Mouse (Mus musculus): ENCODE measurements around the gene Ccdc186. TPM values are rescaled to one million over a fixed set of nuclear protein-coding genes. Genes with fewer than 3 reads are reported as not detected.
A peak's percentile ranks its signal among the peaks of the same experiment; 100 is the strongest.

The Ccdc186 gene
- polyA plus RNA-seq, 1 experiment from 2014 or later = 5.7 TPM

- Histone ChIP-seq H3K4me1 (replicated peaks) (peaks cover 30% of the 10 kb centered on the region), H3K4me2 (peak overlapping the region; percentile 76), H3K27ac (no peak overlapping the region), H3K9ac (peak overlapping the region; percentile 28; the same call in 1 of the 2 replicates), H3K9me3 (replicated peaks) (0 out of 2 replicates have a peak, but pooled peaks cover 2% of the 10 kb centered on the region), H3K27me3 (peaks cover 33% of the 10 kb centered on the region), H3K4me3 (replicated peaks) (peak overlapping the region; percentile 98), H3K36me3 (no peaks in the 10 kb centered on the region)
- whole genome bisulfite sequencing (ENCODE audit: insufficient replicate concordance) = 23% methylated on average over 10 of the region's 10 CpGs
- peak; percentile 32 for ATAC-seq (ENCODE audit: low read depth)
- DNase-seq = no peak
Observed at GRCm38 (mm10) chr19:56822448-56822836, 452 bp upstream of the Ccdc186 start.

- Histone ChIP-seq H3K4me3 (replicated peaks) (peak overlapping the region; percentile 98), H3K27me3 (peaks cover 21% of the 10 kb centered on the region), H3K9ac (peak overlapping the region; percentile 95), H3K9me3 (replicated peaks) (0 out of 2 replicates have a peak, but pooled peaks cover 2% of the 10 kb centered on the region), H3K4me2 (peak overlapping the region; percentile 76), H3K4me1 (replicated peaks) (peaks cover 36% of the 10 kb centered on the region), H3K27ac (peak overlapping the region; percentile 84; the same call in 1 of the 2 replicates), H3K36me3 (no peaks in the 10 kb centered on the region)
- WGBS (ENCODE audit: insufficient replicate concordance) = 13% methylated on average over 22 of the region's 22 CpGs
- ATAC-seq (ENCODE audit: low read depth) (no peak), DNase-seq (no peak)
Observed at GRCm38 (mm10) chr19:56821040-56821797, 771 bp downstream of the Ccdc186 start.

GRCm38 (mm10) chr19:56817851-56818526, 4.0 kb downstream of the Ccdc186 start:
- DNase-seq (no peak), ATAC-seq (ENCODE audit: low read depth) (no peak)
- 0 out of 2 replicates have a peak, but pooled peaks cover under 1% of the 10 kb centered on the region for H3K27me3 ChIP-seq
- no peak overlapping the region for H3K27ac ChIP-seq
- peaks cover 3% of the 10 kb centered on the region for H3K36me3 ChIP-seq
- peaks cover 41% of the 10 kb centered on the region for H3K4me1 ChIP-seq (replicated peaks)
- no peak overlapping the region for H3K4me3 ChIP-seq (replicated peaks)
- WGBS (ENCODE audit: insufficient replicate concordance) = 67% methylated on average over 14 of the region's 14 CpGs
- H3K9me3 ChIP-seq (replicated peaks) = no peaks in the 10 kb centered on the region
- no peak overlapping the region for H3K9ac ChIP-seq
- no peak overlapping the region for H3K4me2 ChIP-seq

DNA sequence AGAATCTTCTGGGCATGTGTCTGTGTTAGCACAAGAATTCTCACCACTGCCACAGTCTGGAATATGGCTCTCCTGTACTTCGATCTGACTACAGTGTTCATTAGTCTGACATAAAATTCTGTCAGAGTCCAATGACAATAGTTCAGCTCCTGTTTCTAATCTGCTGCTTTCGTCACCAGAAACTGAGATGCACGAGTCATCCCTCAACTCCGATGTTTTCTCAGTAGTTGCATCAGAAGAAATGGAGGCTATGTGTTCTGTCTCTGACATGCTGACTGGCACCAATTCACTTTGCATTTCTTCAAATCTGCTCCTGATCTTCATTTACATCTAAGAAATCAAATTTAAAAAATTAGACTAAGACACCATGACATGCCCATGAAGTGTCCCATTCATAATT, 8.6 kb downstream of the Ccdc186 start:
- Histone ChIP-seq H3K4me3 (replicated peaks) (no peak overlapping the region), H3K9ac (no peak overlapping the region), H3K4me2 (no peak overlapping the region), H3K27ac (no peak overlapping the region), H3K4me1 (replicated peaks) (peaks cover 30% of the 10 kb centered on the region), H3K27me3 (no peaks in the 10 kb centered on the region), H3K36me3 (peaks cover 17% of the 10 kb centered on the region), H3K9me3 (replicated peaks) (no peaks in the 10 kb centered on the region)
- WGBS (ENCODE audit: insufficient replicate concordance) = 84% methylated on average over 4 of the region's 4 CpGs
- DNase-seq (no peak), ATAC-seq (ENCODE audit: low read depth) (no peak)

GRCm38 (mm10) chr19:56811590-56811989, 10.4 kb downstream of the Ccdc186 start:
- Histone ChIP-seq H3K9me3 (replicated peaks) (no peaks in the 10 kb centered on the region), H3K27ac (no peak overlapping the region), H3K4me1 (replicated peaks) (peaks cover 16% of the 10 kb centered on the region), H3K36me3 (peaks cover 33% of the 10 kb centered on the region), H3K9ac (no peak overlapping the region), H3K4me3 (replicated peaks) (no peak overlapping the region), H3K27me3 (no peaks in the 10 kb centered on the region), H3K4me2 (no peak overlapping the region)
- DNase-seq = peak; percentile 60
- 11% methylated on average over 9 of the region's 9 CpGs for whole genome bisulfite sequencing (ENCODE audit: insufficient replicate concordance)
- peak; percentile 88 for ATAC-seq (ENCODE audit: low read depth)

DNA sequence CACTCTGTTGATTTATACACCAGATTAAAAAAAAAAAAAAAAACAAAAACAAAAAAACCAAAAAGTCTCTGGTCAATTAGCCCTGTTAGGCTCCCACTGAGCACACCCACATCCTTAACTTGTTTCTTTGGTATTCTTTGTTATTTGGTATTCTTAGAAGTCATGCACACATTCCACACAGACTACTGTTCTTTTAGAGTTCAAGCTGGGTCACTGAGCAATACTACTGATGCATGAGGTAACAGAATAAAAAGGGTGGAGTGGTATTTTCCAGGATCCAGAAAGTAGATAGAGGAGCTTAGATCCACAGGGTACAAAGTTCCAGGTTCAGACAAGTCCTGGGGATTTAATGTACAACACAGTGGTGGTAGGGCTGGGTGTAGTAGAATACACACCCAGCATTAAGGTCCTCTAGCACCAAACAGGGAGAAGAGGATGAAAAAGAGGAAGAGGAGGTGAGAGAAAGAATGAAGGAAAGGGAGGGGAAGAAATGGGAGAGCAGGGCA, 11.3 kb downstream of the Ccdc186 start:
- H3K36me3 ChIP-seq = peaks cover 36% of the 10 kb centered on the region
- no peak overlapping the region for H3K4me2 ChIP-seq
- DNase-seq (no peak), ATAC-seq (ENCODE audit: low read depth) (no peak)
- H3K27ac ChIP-seq = no peak overlapping the region
- peaks cover 11% of the 10 kb centered on the region for H3K4me1 ChIP-seq (replicated peaks)
- H3K4me3 ChIP-seq (replicated peaks) = no peak overlapping the region
- no peak overlapping the region for H3K9ac ChIP-seq
- H3K9me3 ChIP-seq (replicated peaks) = no peaks in the 10 kb centered on the region
- H3K27me3 ChIP-seq = no peaks in the 10 kb centered on the region

- no peaks in the 10 kb centered on the region for H3K27me3 ChIP-seq
- no peaks in the 10 kb centered on the region for H3K9me3 ChIP-seq (replicated peaks)
- H3K9ac ChIP-seq = no peak overlapping the region
- no peak overlapping the region for H3K27ac ChIP-seq
- WGBS (ENCODE audit: insufficient replicate concordance) = 64% methylated on average over 5 of the region's 5 CpGs
- peaks cover 45% of the 10 kb centered on the region for H3K36me3 ChIP-seq
- ATAC-seq (ENCODE audit: low read depth) = no peak
- H3K4me3 ChIP-seq (replicated peaks) = no peak overlapping the region
- no peak overlapping the region for H3K4me2 ChIP-seq
- peaks cover 11% of the 10 kb centered on the region for H3K4me1 ChIP-seq (replicated peaks)
- no peak for DNase-seq
Observed at GRCm38 (mm10) chr19:56808771-56809170, 13.2 kb downstream of the Ccdc186 start.

GRCm38 (mm10) chr19:56807122-56807521, 14.9 kb downstream of the Ccdc186 start:
- WGBS (ENCODE audit: insufficient replicate concordance) = 80% methylated on average over 5 of the region's 5 CpGs
- Histone ChIP-seq H3K4me1 (replicated peaks) (peaks cover 23% of the 10 kb centered on the region), H3K36me3 (peaks cover 38% of the 10 kb centered on the region)

DNA sequence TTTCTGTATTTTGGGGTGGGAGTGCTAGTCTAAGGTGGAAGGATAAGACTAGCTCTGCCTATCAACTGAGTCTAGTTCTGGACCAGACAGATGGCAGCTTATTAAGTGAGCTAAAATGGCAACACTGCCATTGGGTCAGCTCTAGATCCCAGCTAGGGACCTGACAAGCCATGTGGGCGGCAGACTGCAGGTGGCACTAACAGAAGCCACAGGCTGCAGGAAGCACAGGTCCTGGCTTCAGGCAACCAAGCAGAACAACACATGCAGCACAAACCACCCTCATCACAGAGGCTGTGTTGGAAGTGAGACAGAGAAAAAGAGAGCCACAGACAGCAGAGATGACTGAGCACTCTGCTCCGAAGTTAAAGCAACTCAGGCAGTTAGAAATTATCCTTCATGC, 16.6 kb downstream of the Ccdc186 start:
- Histone ChIP-seq H3K9me3 (replicated peaks) (no peaks in the 10 kb centered on the region), H3K36me3 (peaks cover 49% of the 10 kb centered on the region), H3K4me1 (replicated peaks) (peaks cover 33% of the 10 kb centered on the region), H3K27ac (no peak overlapping the region), H3K27me3 (no peaks in the 10 kb centered on the region), H3K9ac (no peak overlapping the region), H3K4me3 (replicated peaks) (no peak overlapping the region), H3K4me2 (no peak overlapping the region)
- no peak for ATAC-seq (ENCODE audit: low read depth)
- 78% methylated on average over 2 of the region's 2 CpGs for WGBS (ENCODE audit: insufficient replicate concordance)
- DNase-seq = no peak

More at GRCm38 (mm10) chr19:56807122-56807521, 14.9 kb downstream of the Ccdc186 start:
- no peak for DNase-seq
- Histone ChIP-seq H3K4me3 (replicated peaks) (no peak overlapping the region), H3K27ac (no peak overlapping the region), H3K27me3 (no peaks in the 10 kb centered on the region), H3K4me2 (no peak overlapping the region), H3K9me3 (replicated peaks) (no peaks in the 10 kb centered on the region), H3K9ac (no peak overlapping the region)
- no peak for ATAC-seq (ENCODE audit: low read depth)

DNA sequence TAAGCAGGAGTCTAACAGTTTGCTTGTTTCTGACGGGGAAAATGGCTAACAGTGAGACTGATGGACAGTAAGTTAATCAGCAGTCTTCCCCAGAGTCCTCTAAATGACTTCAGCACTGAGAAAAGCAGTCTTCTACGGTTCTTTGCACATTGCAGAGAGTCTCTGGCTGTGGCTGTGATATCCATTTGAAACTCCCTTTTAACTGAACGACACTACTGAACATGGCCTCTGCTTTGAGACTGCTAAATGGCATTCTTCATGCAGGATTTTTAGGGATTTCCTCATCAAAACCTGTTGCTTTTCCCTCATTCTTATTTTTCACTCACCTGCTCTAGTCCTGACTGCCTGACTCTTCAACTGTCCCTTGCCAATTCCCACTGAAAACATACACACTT, 19.6 kb downstream of the Ccdc186 start:
- peak overlapping the region; percentile 52 for H3K4me2 ChIP-seq
- no peaks in the 10 kb centered on the region for H3K9me3 ChIP-seq (replicated peaks)
- H3K4me3 ChIP-seq (replicated peaks) = no peak overlapping the region
- no peak overlapping the region for H3K9ac ChIP-seq
- no peaks in the 10 kb centered on the region for H3K27me3 ChIP-seq
- peak overlapping the region; percentile 84 for H3K27ac ChIP-seq
- H3K4me1 ChIP-seq (replicated peaks) = peaks cover 46% of the 10 kb centered on the region
- ATAC-seq (ENCODE audit: low read depth) = no peak
- 56% methylated on average over 3 of the region's 3 CpGs for WGBS (ENCODE audit: insufficient replicate concordance)
- no peak for DNase-seq
- peaks cover 57% of the 10 kb centered on the region for H3K36me3 ChIP-seq

GRCm38 (mm10) chr19:56801656-56802351, 20.2 kb downstream of the Ccdc186 start:
- H3K27ac ChIP-seq = peak overlapping the region; percentile 84
- no peak overlapping the region; the same call in 1 of the 2 replicates for H3K9ac ChIP-seq
- H3K27me3 ChIP-seq = no peaks in the 10 kb centered on the region
- H3K4me3 ChIP-seq (replicated peaks) = no peak overlapping the region
- ATAC-seq (ENCODE audit: low read depth) (peak; percentile 94), DNase-seq (peak; percentile 64)
- no peaks in the 10 kb centered on the region for H3K9me3 ChIP-seq (replicated peaks)
- H3K36me3 ChIP-seq = peaks cover 54% of the 10 kb centered on the region
- WGBS (ENCODE audit: insufficient replicate concordance) = 20% methylated on average over 10 of the region's 10 CpGs
- H3K4me1 ChIP-seq (replicated peaks) = peaks cover 46% of the 10 kb centered on the region
- peak overlapping the region; percentile 52 for H3K4me2 ChIP-seq

Measured in liver, embryonic 13.5 days (tissue).